Mouse (Mus musculus) liver, adult 2 months (tissue): ENCODE data around the gene Rpl5. TPM values are rescaled to one million over a fixed set of nuclear protein-coding genes. Genes with fewer than 3 reads are reported as not detected.
A peak's percentile ranks its signal among the peaks of the same experiment; 100 is the strongest.

Experiments
- DNase-seq: peaks from one replicate; pipeline ENCODE4 v3.0.0-alpha.2; 2011; ENCODE audit warnings: low read depth, low spot score; ENCODE audit errors: extremely low read depth
- H3K27ac ChIP-seq: fragments of 200-500 bp; replicated peaks from 2 replicates; pipeline ENCODE4 v1.5.1; 2012; ENCODE audit warnings: low read depth, mild to moderate bottlenecking, control low read depth, inconsistent platforms, low read length; ENCODE audit not compliant: insufficient read depth
- H3K27me3 ChIP-seq: fragments of 200-500 bp; 2 replicates; pipeline ENCODE4 v1.6.1; 2012; ENCODE audit warnings: mild to moderate bottlenecking, moderate library complexity, low read length, inconsistent platforms; ENCODE audit not compliant: control insufficient read depth, insufficient read depth
- H3K36me3 ChIP-seq: fragments of 200-500 bp; 2 replicates; pipeline ENCODE4 v1.6.1; 2012; ENCODE audit warnings: low read length, inconsistent platforms; ENCODE audit not compliant: control insufficient read depth, insufficient read depth
- H3K4me1 ChIP-seq: fragments of 200-500 bp; 2 replicates; pipeline ENCODE4 v1.6.1; 2011; ENCODE audit warnings: low read length; ENCODE audit not compliant: control insufficient read depth, insufficient read depth
- H3K4me3 ChIP-seq: fragments of 200-500 bp; 2 replicates; pipeline ENCODE4 v1.5.1; 2011; ENCODE audit warnings: low read depth, mild to moderate bottlenecking, control low read depth, low read length, moderate library complexity; ENCODE audit not compliant: insufficient read depth
- H3K79me2 ChIP-seq: fragments of 200-500 bp; 2 replicates; pipeline ENCODE4 v1.6.1; 2012; ENCODE audit warnings: inconsistent platforms, mild to moderate bottlenecking, low read length, moderate library complexity; ENCODE audit not compliant: control insufficient read depth, insufficient read depth
- H3K9ac ChIP-seq: fragments of 200-500 bp; 2 replicates; pipeline ENCODE4 v1.6.1; 2012; ENCODE audit warnings: low read depth, mild to moderate bottlenecking, control low read depth, inconsistent platforms, low read length
- CTCF ChIP-seq: fragments of 200-500 bp; IDR thresholded peaks from 2 replicates; pipeline ENCODE4 v1.5.1; 2011; ENCODE audit warnings: low read depth, low read length, control low read depth
- POLR2A ChIP-seq: fragments of 200-500 bp; IDR thresholded peaks from 2 replicates; pipeline ENCODE4 v1.6.1; 2011; ENCODE audit warnings: low read length, control low read depth; ENCODE audit not compliant: insufficient read depth; ENCODE audit errors: extremely low read depth
- WGBS: fragments of 180-500 bp; shearing (Covaris S2); methylation state at CpG from one replicate; pipeline ENCODE4 v1.1.7; 2018; 5-methylcytosine and 5-hydroxymethylcytosine counted together
- polyA plus RNA-seq: library from polyadenylated mRNA; depleted of rRNA; stranded (reverse); fragments of >200 nt; gene quantifications from 2 replicates; pipeline ENCODE4 v1.2.3, GENCODE M21; 2012; rRNA removed
- total RNA-seq: library from RNA; depleted of rRNA; stranded (reverse); fragments of >200 nt; gene quantifications from 2 replicates; pipeline ENCODE4 v1.2.3, GENCODE M21; 2014; rRNA removed

Rpl5 gene
- total RNA-seq: 103 and 148 TPM in 2 replicates
- polyA plus RNA-seq: 5.9 and 12.7 TPM in 2 replicates

GRCm38 (mm10) chr5:107900206-107901013, at the start of gene Rpl5:
Rpl5 (plus strand) TSS chr5:107900502.
- Histone ChIP-seq H3K4me1 (no peaks in the 10 kb centered on the region), H3K27me3 (no peaks in the 10 kb centered on the region), H3K9ac (peak within 1 kb of the TSS; percentile 79), H3K27ac (peak within 1 kb of the TSS; percentile 46), H3K79me2 (peaks cover 9% of the 10 kb centered on the region; the same call in 1 of the 2 replicates), H3K4me3 (peak within 1 kb of the TSS; percentile 77), H3K36me3 (peaks cover 28% of the 10 kb centered on the region)
- TF ChIP-seq CTCF: peak; percentile 99
- TF ChIP-seq POLR2A: peak; percentile 84; the same call in 1 of the 2 replicates
- WGBS: 3% methylated on average over 66 of the region's 66 CpGs
- DNase-seq: peak; percentile 91

- TF ChIP-seq CTCF: no peak
- TF ChIP-seq POLR2A: no peak
- WGBS: 19% methylated on average over 6 of the region's 6 CpGs
- DNase-seq: no peak
- H3K4me3 ChIP-seq: no peak overlapping the region
- peaks cover 20% of the 10 kb centered on the region; the same call in 1 of the 2 replicates for H3K4me1 ChIP-seq
- no peaks in the 10 kb centered on the region for H3K27me3 ChIP-seq
- peaks cover 5% of the 10 kb centered on the region; the same call in 1 of the 2 replicates for H3K36me3 ChIP-seq
- H3K27ac ChIP-seq: no peak overlapping the region
- H3K9ac ChIP-seq: no peak overlapping the region
- peaks cover 33% of the 10 kb centered on the region for H3K79me2 ChIP-seq
Observed at GRCm38 (mm10) chr5:107853807-107854206, 46.5 kb upstream of the Rpl5 start.

GRCm38 (mm10) chr5:107854556-107854955, 45.7 kb upstream of the Rpl5 start:
- H3K27ac ChIP-seq: no peak overlapping the region
- 39% methylated on average over 3 of the region's 3 CpGs for WGBS

GRCm38 (mm10) chr5:107855546-107855945, 44.8 kb upstream of the Rpl5 start:
- Histone ChIP-seq H3K4me3 (no peak overlapping the region), H3K4me1 (peaks cover 19% of the 10 kb centered on the region; the same call in 1 of the 2 replicates), H3K36me3 (no peaks in the 10 kb centered on the region), H3K27me3 (no peaks in the 10 kb centered on the region), H3K79me2 (peaks cover 28% of the 10 kb centered on the region), H3K9ac (no peak overlapping the region), H3K27ac (no peak overlapping the region)
- 10% methylated on average over 2 of the region's 2 CpGs for WGBS
- peak; percentile 67 for DNase-seq
- TF ChIP-seq CTCF (no peak), POLR2A (no peak)

More at GRCm38 (mm10) chr5:107854556-107854955, 45.7 kb upstream of the Rpl5 start:
- Histone ChIP-seq H3K4me3 (no peak overlapping the region), H3K4me1 (peaks cover 19% of the 10 kb centered on the region; the same call in 1 of the 2 replicates), H3K9ac (no peak overlapping the region), H3K27me3 (no peaks in the 10 kb centered on the region), H3K36me3 (peaks cover 5% of the 10 kb centered on the region; the same call in 1 of the 2 replicates), H3K79me2 (peaks cover 31% of the 10 kb centered on the region)
- no peak for TF ChIP-seq CTCF
- no peak for TF ChIP-seq POLR2A
- no peak for DNase-seq

- H3K4me3 ChIP-seq: no peak overlapping the region
- H3K4me1 ChIP-seq: peaks cover 20% of the 10 kb centered on the region
- H3K79me2 ChIP-seq: peaks cover 27% of the 10 kb centered on the region
- no peaks in the 10 kb centered on the region for H3K36me3 ChIP-seq
- no peak overlapping the region for H3K9ac ChIP-seq
- H3K27me3 ChIP-seq: no peaks in the 10 kb centered on the region
- WGBS: 23% methylated on average over 2 of the region's 2 CpGs
- TF ChIP-seq POLR2A (no peak), CTCF (peak; percentile 69)
- no peak for DNase-seq
- no peak overlapping the region for H3K27ac ChIP-seq
Observed at GRCm38 (mm10) chr5:107858963-107859362, 41.3 kb upstream of the Rpl5 start.
